Mouse (Mus musculus) adrenal gland, adult 18-20 months (tissue): ENCODE results near the gene Cyp1a1. TPM values are rescaled to one million over a fixed set of nuclear protein-coding genes. Genes with fewer than 3 reads are reported as not detected.
"Not testable (repeated sequence)": the region's sequence is repeated elsewhere in the genome, so short reads cannot be mapped to it uniquely, and the experiment has no call there.

Experiments
- DNase-seq, 2 experiments: peaks; one replicate each; pipeline ENCODE4 v3.0.0; 2021 to 2022; ENCODE audit warnings: low spot score in 2 of 2
- total RNA-seq, 2 experiments: library from RNA; stranded (reverse); gene quantifications; 1 replicate in 1 of 2; 2 replicates in 1 of 2; pipeline ENCODE4 v1.2.3; 2021

Cyp1a1 gene
- total RNA-seq, 2 experiments from 2014 or later, result 0.17 to 1.0 TPM

- DNase-seq, result no peak
Observed at GRCm38 (mm10) chr9:57697380-57697779, 9.7 kb downstream of the Cyp1a1 start.

DNA sequence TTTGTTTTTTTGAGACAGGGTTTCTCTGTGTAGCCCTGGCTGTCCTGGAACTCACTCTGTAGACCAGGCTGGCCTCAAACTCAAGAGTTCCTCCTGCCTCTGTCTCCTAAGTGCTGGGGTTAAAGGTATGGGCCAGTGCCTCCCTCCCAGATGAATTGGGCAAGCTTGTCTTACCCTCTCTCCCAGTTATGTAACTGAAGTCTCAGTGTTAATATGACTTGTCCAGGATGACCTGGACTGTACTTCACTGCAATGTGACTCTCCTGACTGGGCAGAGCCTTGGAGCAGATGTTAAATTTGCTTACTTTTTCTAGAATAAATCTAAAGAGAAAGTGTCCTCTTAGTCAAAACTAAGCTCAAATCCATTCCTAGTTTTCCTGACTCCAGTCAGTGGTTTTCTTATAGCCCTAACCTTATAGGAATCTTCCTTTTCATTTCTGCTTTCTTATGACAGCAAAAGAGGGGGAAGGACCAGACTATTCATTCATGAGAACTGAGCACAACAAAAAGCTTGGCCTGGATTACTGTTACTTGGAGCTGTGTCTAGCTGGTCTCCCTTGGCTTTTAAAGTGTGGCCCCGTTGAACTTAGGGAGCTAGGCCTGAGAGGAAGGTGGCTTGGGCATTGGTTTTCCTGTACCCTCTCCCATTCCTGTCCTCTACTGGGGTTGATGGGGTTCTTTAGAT, 10.9 kb downstream of the Cyp1a1 start:
- no peak for DNase-seq

- DNase-seq, result no peak
Observed at GRCm38 (mm10) chr9:57706496-57706895, 18.8 kb downstream of the Cyp1a1 start.

GRCm38 (mm10) chr9:57708068-57708719, 20.5 kb downstream of the Cyp1a1 start, which contains the start of gene Edc3:
Edc3 (plus strand) TSS chr9:57708540.
- peak; percentile 87 for DNase-seq

- peak; percentile 26 to 46 for DNase-seq
Observed at GRCm38 (mm10) chr9:57708720-57709274, 21.1 kb downstream of the Cyp1a1 start.

- not testable (repeated sequence) for DNase-seq
Observed at GRCm38 (mm10) chr9:57710214-57710613, 22.5 kb downstream of the Cyp1a1 start.

DNA sequence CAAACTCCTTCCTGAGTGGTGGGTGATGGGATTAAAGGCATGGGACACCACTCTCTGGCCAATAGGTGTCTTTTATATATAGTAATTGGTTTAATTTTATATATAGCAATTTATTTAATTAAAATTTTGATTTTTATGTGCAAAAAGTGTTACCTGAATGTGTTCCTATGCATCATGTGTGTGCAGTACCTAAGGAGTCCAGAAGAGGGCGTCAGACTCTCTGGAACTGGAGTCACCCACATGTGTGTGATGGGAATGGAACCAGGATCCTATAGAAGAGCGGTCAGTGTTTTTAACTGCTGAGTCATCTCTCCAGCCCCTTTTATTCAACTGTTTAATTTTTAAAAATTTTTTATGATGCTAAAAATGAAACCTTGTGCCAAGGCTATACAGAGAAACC, 24.5 kb downstream of the Cyp1a1 start:
- no peak for DNase-seq

GRCm38 (mm10) chr9:57718408-57718807, 30.7 kb downstream of the Cyp1a1 start:
- DNase-seq, result no peak

- DNase-seq, result no peak
Observed at GRCm38 (mm10) chr9:57720736-57721135, 33.0 kb downstream of the Cyp1a1 start.

GRCm38 (mm10) chr9:57722371-57722770, 34.6 kb downstream of the Cyp1a1 start:
- DNase-seq, result no peak

- peak; percentile 12 to 31 for DNase-seq
Observed at GRCm38 (mm10) chr9:57723315-57723715, 35.6 kb downstream of the Cyp1a1 start.

GRCm38 (mm10) chr9:57723796-57724195, 36.1 kb downstream of the Cyp1a1 start:
- DNase-seq, result no peak

DNA sequence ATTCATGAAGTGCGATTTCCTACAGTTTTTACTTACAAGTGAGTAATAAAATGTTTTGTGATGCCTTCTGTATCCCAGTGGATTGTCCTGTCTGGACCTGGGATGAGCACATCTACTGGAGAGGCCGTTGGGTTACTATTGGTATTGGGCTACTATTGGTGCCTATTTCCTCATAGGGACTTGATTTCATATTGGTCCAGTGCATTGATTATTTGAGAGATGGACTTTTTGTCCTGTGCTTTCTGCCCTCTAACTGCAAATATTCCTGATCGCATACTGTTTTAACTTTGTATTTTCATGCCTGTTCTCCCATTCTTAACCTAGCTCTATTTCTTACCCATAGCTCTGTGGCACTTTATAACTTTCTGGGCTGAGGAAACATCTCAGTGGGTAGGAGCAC, 37.0 kb downstream of the Cyp1a1 start:
- DNase-seq, result no peak

GRCm38 (mm10) chr9:57728312-57728711, 40.6 kb downstream of the Cyp1a1 start:
- no peak for DNase-seq

GRCm38 (mm10) chr9:57733606-57734005, 45.9 kb downstream of the Cyp1a1 start:
- no peak for DNase-seq

DNA sequence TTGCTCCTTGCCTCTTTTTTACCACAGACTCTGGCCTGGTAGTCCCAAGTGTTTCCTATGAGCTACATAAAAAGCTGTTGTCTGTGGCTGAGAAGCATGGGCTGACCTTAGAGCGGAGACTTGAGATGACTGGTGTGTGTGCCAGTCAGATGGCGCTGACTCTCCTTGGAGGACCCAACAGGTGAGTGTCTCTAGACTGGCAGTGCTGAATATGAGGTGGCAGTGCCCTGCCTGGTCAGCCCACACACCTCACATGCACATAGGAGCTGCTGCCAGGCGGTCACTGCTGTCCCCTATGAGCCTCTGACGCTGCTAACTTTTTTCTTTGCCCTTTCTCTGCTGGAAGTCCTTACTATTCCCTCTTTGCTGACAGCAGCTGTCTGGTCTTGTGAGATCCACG, 52.1 kb downstream of the Cyp1a1 start:
- peak in 1 of 2 experiments; percentile 15 for DNase-seq

DNA sequence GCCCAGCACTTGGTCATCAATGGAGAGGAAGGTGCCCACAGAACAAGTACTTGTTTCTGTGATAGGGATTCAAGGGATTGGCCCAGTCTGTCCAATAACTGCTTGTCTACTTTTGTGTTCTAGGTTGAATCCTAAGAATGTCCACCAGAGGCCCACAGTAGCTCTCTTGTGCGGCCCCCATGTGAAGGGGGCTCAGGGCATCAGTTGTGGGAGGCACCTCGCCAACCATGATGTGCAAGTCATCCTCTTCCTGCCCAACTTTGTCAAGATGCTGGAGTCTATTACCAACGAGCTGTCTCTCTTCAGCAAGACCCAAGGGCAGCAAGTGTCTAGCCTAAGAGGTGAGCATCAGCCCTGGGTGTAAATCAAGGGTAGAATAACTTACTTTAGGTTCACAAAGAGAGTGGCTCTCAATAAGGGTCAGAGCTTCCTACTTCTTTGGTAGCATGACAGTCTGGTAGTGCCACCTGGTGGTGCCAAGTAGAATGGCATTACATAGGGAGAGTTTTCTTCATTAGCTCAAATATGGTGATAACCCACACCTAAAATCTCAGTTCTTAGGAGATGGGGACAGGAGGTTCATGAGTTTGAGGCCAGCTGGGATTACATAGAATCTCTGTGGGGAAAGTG, 56.8 kb downstream of the Cyp1a1 start:
- peak; percentile 38 to 53 for DNase-seq

DNA sequence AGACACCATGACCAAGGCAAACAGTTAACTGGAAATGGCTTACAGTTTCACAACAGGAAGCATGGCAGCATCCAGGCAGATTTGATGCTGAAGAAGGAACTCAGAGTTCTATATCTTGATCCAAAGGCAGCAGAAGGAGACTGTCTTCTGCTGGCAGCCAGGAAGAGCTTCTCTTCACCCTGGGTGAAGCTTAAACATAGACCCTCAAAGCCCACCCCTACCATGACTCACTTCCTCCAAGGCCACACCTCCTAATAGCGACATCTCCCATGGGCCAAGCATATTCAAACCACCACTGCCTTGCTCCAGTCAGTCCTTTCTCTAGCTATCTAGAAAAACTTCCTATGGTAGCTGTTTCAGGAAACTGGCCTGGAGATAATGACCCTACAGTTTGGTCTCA, 59.3 kb downstream of the Cyp1a1 start:
- DNase-seq, result no peak

DNA sequence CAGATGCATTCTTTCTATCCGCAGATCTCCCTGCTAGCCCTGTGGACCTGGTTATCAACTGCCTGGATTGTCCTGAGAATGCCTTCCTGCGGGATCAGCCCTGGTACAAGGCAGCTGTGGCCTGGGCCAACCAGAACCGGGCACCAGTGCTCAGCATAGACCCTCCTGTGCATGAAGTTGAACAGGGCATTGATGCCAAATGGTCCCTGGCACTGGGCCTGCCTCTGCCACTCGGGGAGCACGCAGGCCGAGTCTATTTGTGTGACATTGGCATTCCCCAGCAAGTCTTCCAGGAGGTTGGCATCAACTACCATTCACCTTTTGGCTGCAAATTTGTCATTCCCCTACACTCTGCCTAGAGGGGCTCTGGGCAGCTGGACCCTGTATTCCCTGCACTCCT, 60.4 kb downstream of the Cyp1a1 start:
- DNase-seq, result no peak

DNA sequence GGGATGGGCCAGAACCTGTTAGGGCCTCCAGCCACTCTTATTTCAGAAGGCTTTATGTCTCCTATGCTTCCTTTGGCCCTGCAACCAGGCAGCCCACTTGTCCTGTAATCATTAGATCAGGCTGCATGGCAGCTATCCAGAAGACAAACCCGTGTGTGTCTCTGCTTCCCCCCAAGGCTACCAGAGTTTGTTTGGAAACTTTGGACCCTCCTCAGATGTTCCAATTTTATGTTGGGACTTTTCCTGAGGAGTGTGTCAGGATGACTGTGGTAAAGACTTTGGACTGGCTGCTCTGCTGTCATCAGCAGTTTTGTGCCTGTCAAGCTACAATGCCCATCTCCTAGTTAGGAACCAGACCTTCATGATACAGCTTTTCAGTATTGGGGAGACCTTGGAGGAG, 61.1 kb downstream of the Cyp1a1 start:
- no peak for DNase-seq

GRCm38 (mm10) chr9:57750901-57751300, 63.2 kb downstream of the Cyp1a1 start:
- no peak for DNase-seq
